10 mouse cellular contexts compared by ENCODE assay signal in genomic region chr1:75216797-75217585, GRCm38 (mm10). TPM values are rescaled to one million over a fixed set of nuclear protein-coding genes. Genes with fewer than 3 reads are reported as not detected.
DNase-seq lines count a peak whose midpoint lies in the region; ATAC-seq lines count a peak whose summit lies in the region.
"Had no signal": no experiment of that assay in that cellular context is flagged by ENCODE, and none has a peak within 500 bp of the region (broad histone marks: within the 10 kb centered on the region; RNA-seq: fewer than 3 reads in every experiment).

No protein-coding gene starts in this region.

- DNase-seq in retina, postnatal 1 day, result peak; percentile 35
- DNase-seq in retina, embryonic 14.5 days (ENCODE audit: low spot score), result no peak
- DNase-seq in intestine, embryonic 14.5 days (ENCODE audit: low spot score), result no peak
- peak; percentile 52 to 70 for DNase-seq in spleen, postnatal 10 days (ENCODE audit: low spot score in 2 of 2)
- no peak for DNase-seq in lung, postnatal 25 days (ENCODE audit: low spot score)

- H3K27me3 ChIP-seq in embryonic facial prominence, embryonic 15.5 days, result peaks cover 51% of the 10 kb centered on the region
- H3K27me3 ChIP-seq in intestine, embryonic 14.5 days (replicated peaks; ENCODE audit: control insufficient read depth, insufficient read depth, low read length), result peaks cover 41% of the 10 kb centered on the region
- peaks cover 66% of the 10 kb centered on the region for H3K27me3 ChIP-seq in hindbrain, embryonic 12.5 days

- peaks cover 37% of the 10 kb centered on the region for H3K36me3 ChIP-seq in embryonic facial prominence, embryonic 15.5 days
- H3K36me3 ChIP-seq in intestine, embryonic 14.5 days (ENCODE audit: control insufficient read depth, insufficient read depth, low read length), result peaks cover 34% of the 10 kb centered on the region
- H3K36me3 ChIP-seq in hindbrain, embryonic 12.5 days, result peaks cover 34% of the 10 kb centered on the region

- H3K4me1 ChIP-seq in embryonic facial prominence, embryonic 15.5 days, result peaks cover 27% of the 10 kb centered on the region
- peaks cover 13% of the 10 kb centered on the region for H3K4me1 ChIP-seq in intestine, embryonic 14.5 days (replicated peaks; ENCODE audit: control insufficient read depth, insufficient read depth, low read length)
- H3K4me1 ChIP-seq in hindbrain, embryonic 12.5 days, result peaks cover 24% of the 10 kb centered on the region

- no peak overlapping the region for H3K4me3 ChIP-seq in embryonic facial prominence, embryonic 15.5 days (replicated peaks)
- H3K4me3 ChIP-seq in intestine, embryonic 14.5 days (ENCODE audit: low read depth, low read length), result no peak overlapping the region
- no peak overlapping the region for H3K4me3 ChIP-seq in hindbrain, embryonic 12.5 days

- no peak overlapping the region for H3K9ac ChIP-seq in embryonic facial prominence, embryonic 15.5 days
- no peak overlapping the region for H3K9ac ChIP-seq in intestine, embryonic 14.5 days (ENCODE audit: low read length)
- H3K9ac ChIP-seq in hindbrain, embryonic 12.5 days, result no peak overlapping the region

- no peak overlapping the region for H3K27ac ChIP-seq in embryonic facial prominence, embryonic 15.5 days (replicated peaks)
- no peak overlapping the region for H3K27ac ChIP-seq in intestine, embryonic 14.5 days (ENCODE audit: low read depth)
- no peak overlapping the region for H3K27ac ChIP-seq in hindbrain, embryonic 12.5 days

- no peaks in the 10 kb centered on the region for H3K9me3 ChIP-seq in embryonic facial prominence, embryonic 15.5 days (replicated peaks)
- no peaks in the 10 kb centered on the region for H3K9me3 ChIP-seq in intestine, embryonic 14.5 days (ENCODE audit: control insufficient read depth, low read length)
- H3K9me3 ChIP-seq in hindbrain, embryonic 12.5 days (replicated peaks), result no peaks in the 10 kb centered on the region

- 0 out of 2 replicates have a peak overlapping the region, but pooled peaks have one; percentile 98 for H3K4me2 ChIP-seq in embryonic facial prominence, embryonic 15.5 days (replicated peaks)
- H3K4me2 ChIP-seq in intestine, embryonic 14.5 days (ENCODE audit: low read length), result 0 out of 2 replicates have a peak overlapping the region, but pooled peaks have one; percentile 99
- H3K4me2 ChIP-seq in hindbrain, embryonic 12.5 days (replicated peaks), result no peak overlapping the region

- WGBS in embryonic facial prominence, embryonic 15.5 days, result 71% methylated on average over 13 of the region's 13 CpGs
- WGBS in intestine, embryonic 14.5 days, result 74% methylated on average over 13 of the region's 13 CpGs
- WGBS in hindbrain, embryonic 12.5 days, result 79% methylated on average over 13 of the region's 13 CpGs

- no peak for ATAC-seq in embryonic facial prominence, embryonic 15.5 days (ENCODE audit: insufficient number of reproducible peaks, low FRiP score, low TSS enrichment, low read depth)
- ATAC-seq in intestine, embryonic 14.5 days (replicated peaks; ENCODE audit: low FRiP score, low TSS enrichment, low read depth), result no peak
- ATAC-seq in hindbrain, embryonic 12.5 days (ENCODE audit: low FRiP score), result no peak
- no peak for ATAC-seq in granulocyte monocyte progenitor cell, adult 5-6 weeks (replicated peaks; ENCODE audit: poor library complexity, severe bottlenecking)

RNA-seq across cellular contexts. Expression of gene Tuba4a, which starts 2.7 kb away (rescaled TPM):
- polyA plus RNA-seq in embryonic facial prominence, embryonic 15.5 days (2015; fragmentation: Nextera tagmentation; extraction: Ambion mirVana), result 94.8 and 98.3 TPM in 2 replicates
- polyA plus RNA-seq in intestine, embryonic 14.5 days (2014; fragmentation: Nextera tagmentation; extraction: Ambion mirVana), result 68.7 and 86.5 TPM in 2 replicates
- 10.3 and 11.1 TPM in 2 replicates for polyA plus RNA-seq in hindbrain, embryonic 12.5 days (2016; fragmentation: Nextera tagmentation; extraction: Ambion mirVana)
- 541 and 690 TPM in 2 replicates for total RNA-seq in granulocyte monocyte progenitor cell, adult 5-6 weeks (2014; fragmentation: Nextera tagmentation)
- total RNA-seq in granulocyte monocyte progenitor cell, adult 5-6 weeks (2017), result 491 and 534 TPM in 2 replicates

RNA-seq across cellular contexts. Expression of gene Stk16, which starts 6.4 kb away (rescaled TPM):
- 121 and 138 TPM in 2 replicates for polyA plus RNA-seq in embryonic facial prominence, embryonic 15.5 days (2015; fragmentation: Nextera tagmentation; extraction: Ambion mirVana)
- polyA plus RNA-seq in intestine, embryonic 14.5 days (2014; fragmentation: Nextera tagmentation; extraction: Ambion mirVana), result 116 and 131 TPM in 2 replicates
- polyA plus RNA-seq in hindbrain, embryonic 12.5 days (2016; fragmentation: Nextera tagmentation; extraction: Ambion mirVana), result 125 and 130 TPM in 2 replicates
- 212 and 224 TPM in 2 replicates for total RNA-seq in granulocyte monocyte progenitor cell, adult 5-6 weeks (2014; fragmentation: Nextera tagmentation)
- total RNA-seq in granulocyte monocyte progenitor cell, adult 5-6 weeks (2017), result 152 and 160 TPM in 2 replicates

RNA-seq across cellular contexts. Expression of gene Glb1l, which starts 6.4 kb away (rescaled TPM):
- 18.2 and 25.1 TPM in 2 replicates for polyA plus RNA-seq in embryonic facial prominence, embryonic 15.5 days (2015; fragmentation: Nextera tagmentation; extraction: Ambion mirVana)
- polyA plus RNA-seq in intestine, embryonic 14.5 days (2014; fragmentation: Nextera tagmentation; extraction: Ambion mirVana), result 15.1 and 19.2 TPM in 2 replicates
- polyA plus RNA-seq in hindbrain, embryonic 12.5 days (2016; fragmentation: Nextera tagmentation; extraction: Ambion mirVana), result 21.2 and 26.3 TPM in 2 replicates
- total RNA-seq in granulocyte monocyte progenitor cell, adult 5-6 weeks (2014; fragmentation: Nextera tagmentation), result 37.1 and 57.6 TPM in 2 replicates
- 13.0 and 15.0 TPM in 2 replicates for total RNA-seq in granulocyte monocyte progenitor cell, adult 5-6 weeks (2017)

RNA-seq across cellular contexts. Expression of gene A630095N17Rik, which starts 14.9 kb away (rescaled TPM):
- polyA plus RNA-seq in embryonic facial prominence, embryonic 15.5 days (2015; fragmentation: Nextera tagmentation; extraction: Ambion mirVana), result not detected in 2 replicates
- not detected in 2 replicates for polyA plus RNA-seq in intestine, embryonic 14.5 days (2014; fragmentation: Nextera tagmentation; extraction: Ambion mirVana)
- polyA plus RNA-seq in hindbrain, embryonic 12.5 days (2016; fragmentation: Nextera tagmentation; extraction: Ambion mirVana), result not detected in 2 replicates
- total RNA-seq in granulocyte monocyte progenitor cell, adult 5-6 weeks (2014; fragmentation: Nextera tagmentation), result not detected in 2 replicates
- 2.7 TPM in 1 of 2 replicates, not detected in the other for total RNA-seq in granulocyte monocyte progenitor cell, adult 5-6 weeks (2017)
- total RNA-seq: layer of hippocampus, postnatal 36 days had no signal
- polyA plus RNA-seq: brain, embryonic 14.5 days had no signal

RNA-seq across cellular contexts. Expression of gene Dnajb2, which starts 19.2 kb away (rescaled TPM):
- 47.9 and 51.3 TPM in 2 replicates for polyA plus RNA-seq in embryonic facial prominence, embryonic 15.5 days (2015; fragmentation: Nextera tagmentation; extraction: Ambion mirVana)
- 14.2 TPM in 2 replicates for polyA plus RNA-seq in intestine, embryonic 14.5 days (2014; fragmentation: Nextera tagmentation; extraction: Ambion mirVana)
- 54.6 and 55.2 TPM in 2 replicates for polyA plus RNA-seq in hindbrain, embryonic 12.5 days (2016; fragmentation: Nextera tagmentation; extraction: Ambion mirVana)
- total RNA-seq in granulocyte monocyte progenitor cell, adult 5-6 weeks (2014; fragmentation: Nextera tagmentation), result 0.66 and 4.1 TPM in 2 replicates
- total RNA-seq in granulocyte monocyte progenitor cell, adult 5-6 weeks (2017), result 1.5 and 1.6 TPM in 2 replicates

Comparison
In these comparisons a context has a peak if more than half of its experiments do, and no peak if none do; other contexts are left out.
1. DNase-seq: peak in retina, postnatal 1 day (single experiment) and spleen, postnatal 10 days (2 of 2); none in retina, embryonic 14.5 days (single experiment), intestine, embryonic 14.5 days (single experiment) and lung, postnatal 25 days (single experiment).